Mouse (Mus musculus) heart, embryonic 16.5 days (tissue): ENCODE measurements at regions not wholly inside any gene's neighbourhood (a gene's known extent, or its start where the extent isn't known, plus 50 kb on each side); places are given as distances from the start of the nearest gene placed in this dataset.
A peak's percentile ranks its signal among the peaks of the same experiment; 100 is the strongest.

Experiments used
- ATAC-seq: fragments of 200-750 bp; cut with Nextera tagmentation; replicated peaks from 2 replicates; pipeline ENCODE4 v1.8.0; 2017; ENCODE audit warnings: moderate number of reproducible peaks; ENCODE audit not compliant: insufficient read depth, low FRiP score; ENCODE audit errors: extremely low read depth
- H3K27ac ChIP-seq: fragments of 300-500 bp; sonication (generic); 2 replicates; pipeline ENCODE4 v1.5.1; 2014; ENCODE audit warnings: mild to moderate bottlenecking, low read length, control low read depth, moderate library complexity
- H3K27me3 ChIP-seq: fragments of 300-500 bp; sonication (generic); 2 replicates; pipeline ENCODE4 v1.6.1; 2014; ENCODE audit warnings: low read length, mixed read lengths; ENCODE audit not compliant: control insufficient read depth, insufficient read depth
- H3K36me3 ChIP-seq: fragments of 300-500 bp; sonication (generic); 2 replicates; pipeline ENCODE4 v1.6.1; 2014; ENCODE audit not compliant: control insufficient read depth, insufficient read depth
- H3K4me1 ChIP-seq: fragments of 300-500 bp; sonication (generic); 2 replicates; pipeline ENCODE4 v1.6.1; 2014; ENCODE audit warnings: low read length, mixed read lengths; ENCODE audit not compliant: control insufficient read depth, insufficient read depth
- H3K4me2 ChIP-seq: fragments of 300-500 bp; sonication (generic); 2 replicates; pipeline ENCODE4 v1.6.1; 2014; ENCODE audit warnings: low read depth, mild to moderate bottlenecking, control low read depth, low read length
- H3K4me3 ChIP-seq: fragments of 300-500 bp; sonication (generic); 2 replicates; pipeline ENCODE4 v1.5.1; 2014; ENCODE audit warnings: mild to moderate bottlenecking, control low read depth, low read length
- H3K9ac ChIP-seq: fragments of 300-500 bp; sonication (generic); 2 replicates; pipeline ENCODE4 v1.6.1; 2014; ENCODE audit warnings: low read length, control low read depth
- H3K9me3 ChIP-seq: fragments of 300-500 bp; sonication (generic); replicated peaks from 2 replicates; pipeline ENCODE4 v1.6.1; 2016; ENCODE audit warnings: low read length; ENCODE audit not compliant: control insufficient read depth
- WGBS: fragments of 180-500 bp; shearing (Covaris S2); extraction: QIAGEN DNeasy Blood & Tissue Kit; methylation state at CpG from one replicate; pipeline ENCODE4 v1.1.7; 2014; 5-methylcytosine and 5-hydroxymethylcytosine counted together

DNA sequence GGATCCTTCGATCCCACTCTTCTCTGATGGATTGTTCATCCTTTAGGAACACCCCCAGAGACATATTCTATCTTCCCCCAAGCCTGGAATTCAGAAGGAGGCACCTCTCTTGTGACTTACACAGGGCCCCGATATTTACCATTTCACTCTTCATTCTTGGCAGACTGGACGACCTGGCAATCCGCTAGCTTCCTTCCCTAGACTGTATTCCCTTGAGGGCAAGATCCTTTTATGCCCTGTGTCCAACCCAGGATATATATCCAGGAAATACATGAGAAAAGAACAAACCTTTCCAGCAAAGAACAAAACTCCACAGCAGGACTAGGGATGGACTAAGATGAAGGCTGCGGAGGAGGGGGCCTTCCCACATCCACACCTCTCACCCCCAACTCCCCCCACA, 56.3 kb upstream of the Tnrc6c start:
- no peak for ATAC-seq

DNA sequence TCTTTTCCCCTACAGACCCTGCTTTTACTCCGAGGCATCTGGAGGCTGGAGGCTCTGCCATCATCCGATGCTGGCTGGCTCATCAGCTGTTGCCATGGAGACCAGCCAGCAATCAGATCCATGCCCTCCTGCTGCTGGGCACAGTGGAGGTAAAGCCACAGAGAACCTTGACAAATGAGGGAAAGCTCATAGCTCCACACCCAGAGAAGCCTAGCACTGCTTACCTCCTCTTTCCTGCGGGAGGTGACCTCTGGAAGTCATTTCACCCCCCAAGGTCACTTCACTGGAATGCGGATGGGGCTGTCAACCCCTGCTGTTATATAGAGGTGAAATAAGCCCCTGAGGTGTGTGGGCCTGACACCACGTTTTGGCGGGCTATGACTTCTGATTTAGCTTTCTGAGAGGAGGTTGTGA, 55.9 kb upstream of the Tnrc6c start:
- H3K27me3 ChIP-seq = peaks cover 14% of the 10 kb centered on the region
- no peaks in the 10 kb centered on the region for H3K36me3 ChIP-seq
- H3K27ac ChIP-seq = no peak overlapping the region
- no peaks in the 10 kb centered on the region for H3K9me3 ChIP-seq
- no peak overlapping the region for H3K9ac ChIP-seq
- WGBS = 8% methylated on average over 6 of the region's 6 CpGs
- no peak overlapping the region for H3K4me3 ChIP-seq
- no peak for ATAC-seq
- H3K4me1 ChIP-seq = peaks cover 8% of the 10 kb centered on the region
- no peak overlapping the region for H3K4me2 ChIP-seq

More for the DNA sequence above, 56.3 kb upstream of the Tnrc6c start:
- H3K9ac ChIP-seq = no peak overlapping the region
- H3K4me2 ChIP-seq = no peak overlapping the region
- peaks cover 13% of the 10 kb centered on the region for H3K27me3 ChIP-seq
- 54% methylated on average over 5 of the region's 5 CpGs for WGBS
- no peaks in the 10 kb centered on the region for H3K36me3 ChIP-seq
- no peak overlapping the region for H3K4me3 ChIP-seq
- no peaks in the 10 kb centered on the region for H3K9me3 ChIP-seq
- H3K27ac ChIP-seq = no peak overlapping the region
- H3K4me1 ChIP-seq = peaks cover 8% of the 10 kb centered on the region

DNA sequence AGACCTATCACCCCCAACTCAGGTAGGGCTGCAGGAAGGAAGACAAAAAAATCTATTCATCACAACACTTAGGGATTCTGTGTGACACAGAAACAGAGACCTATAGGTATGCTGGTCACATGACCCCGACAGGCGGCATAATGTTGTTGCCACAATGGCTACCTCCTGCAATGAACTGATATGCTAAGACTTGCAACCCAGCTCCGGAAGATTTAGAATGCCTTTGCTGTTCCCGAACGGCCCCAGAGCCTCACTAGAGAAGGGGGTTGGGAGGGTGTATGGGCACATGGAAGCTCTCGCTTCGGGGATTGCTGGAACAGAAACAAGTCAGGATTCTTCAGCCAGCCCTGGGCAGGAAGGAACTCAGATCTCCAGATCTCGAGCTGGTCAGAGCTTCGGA, 55.5 kb upstream of the Tnrc6c start:
- peaks cover 14% of the 10 kb centered on the region for H3K27me3 ChIP-seq
- peak overlapping the region; percentile 72 for H3K4me2 ChIP-seq
- peak overlapping the region; percentile 57 for H3K4me3 ChIP-seq
- H3K36me3 ChIP-seq = no peaks in the 10 kb centered on the region
- H3K27ac ChIP-seq = no peak overlapping the region
- WGBS = 6% methylated on average over 9 of the region's 9 CpGs
- no peak for ATAC-seq
- no peaks in the 10 kb centered on the region for H3K9me3 ChIP-seq
- peak overlapping the region; percentile 73 for H3K9ac ChIP-seq
- H3K4me1 ChIP-seq = peaks cover 8% of the 10 kb centered on the region

DNA sequence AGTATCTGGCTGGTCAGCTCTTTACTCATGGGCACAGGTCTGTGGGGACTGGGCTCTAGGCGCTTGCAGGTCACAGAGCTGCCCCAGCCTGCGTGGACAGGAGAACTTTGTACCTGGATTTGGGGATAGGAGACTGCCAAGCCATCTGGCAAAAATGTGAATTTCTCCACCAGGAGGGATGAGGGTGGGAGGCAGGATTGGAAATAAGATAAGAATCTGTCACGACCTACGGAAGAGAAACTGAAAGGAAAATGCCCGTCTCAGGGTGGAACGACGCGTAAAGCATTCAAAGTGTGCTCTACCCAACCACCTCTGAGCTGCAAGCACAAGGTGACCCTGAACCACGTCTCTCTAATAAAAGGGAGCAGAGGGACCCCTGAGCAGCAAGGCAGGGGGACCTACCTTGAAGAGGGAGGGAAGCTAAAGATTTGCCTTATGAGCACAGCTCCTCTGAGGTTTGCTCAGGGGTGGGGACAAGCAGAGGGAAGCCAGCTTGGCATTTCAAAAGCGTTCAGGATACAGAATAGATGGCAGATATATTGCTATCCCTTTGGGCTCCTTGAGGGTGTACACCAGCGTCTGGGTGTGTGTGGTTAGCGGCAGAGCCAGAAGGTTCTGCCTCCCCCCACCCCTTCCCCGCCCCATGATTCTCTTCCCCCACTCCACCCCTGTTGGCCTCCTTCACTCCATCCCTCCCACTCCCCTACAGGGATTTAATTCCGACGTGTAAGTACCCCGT, 54.9 kb upstream of the Tnrc6c start:
- Histone ChIP-seq H3K9me3 (no peaks in the 10 kb centered on the region), H3K4me2 (peak overlapping the region; percentile 72), H3K27ac (no peak overlapping the region), H3K36me3 (no peaks in the 10 kb centered on the region), H3K4me1 (peaks cover 8% of the 10 kb centered on the region), H3K9ac (peak overlapping the region; percentile 73), H3K4me3 (peak overlapping the region; percentile 57), H3K27me3 (peaks cover 14% of the 10 kb centered on the region)
- WGBS = 6% methylated on average over 16 of the region's 16 CpGs
- ATAC-seq = no peak

DNA sequence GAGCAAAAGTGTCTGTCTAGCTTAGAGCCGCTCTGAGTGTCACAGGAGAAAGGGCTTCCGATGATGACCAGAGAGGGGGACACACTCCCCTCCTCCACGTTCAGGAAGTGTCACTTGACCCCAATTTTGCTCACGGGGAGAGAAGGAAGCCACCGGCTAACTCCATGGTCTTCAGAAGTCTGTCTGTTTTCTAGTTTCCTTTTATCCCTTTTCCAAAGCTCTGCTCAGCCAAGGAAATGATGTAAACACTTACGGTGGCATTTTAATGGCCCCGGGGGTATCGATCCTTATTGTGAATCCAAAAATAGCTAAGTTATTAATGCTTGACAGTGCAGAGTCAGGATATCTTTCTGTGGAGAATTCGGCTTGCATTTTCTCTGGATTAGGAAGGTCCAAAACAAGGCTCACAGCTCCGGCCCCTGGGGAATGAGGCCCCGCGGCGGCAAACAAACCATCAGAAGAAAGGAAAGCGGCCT, 54.3 kb upstream of the Tnrc6c start:
- peaks cover 14% of the 10 kb centered on the region for H3K27me3 ChIP-seq

DNA sequence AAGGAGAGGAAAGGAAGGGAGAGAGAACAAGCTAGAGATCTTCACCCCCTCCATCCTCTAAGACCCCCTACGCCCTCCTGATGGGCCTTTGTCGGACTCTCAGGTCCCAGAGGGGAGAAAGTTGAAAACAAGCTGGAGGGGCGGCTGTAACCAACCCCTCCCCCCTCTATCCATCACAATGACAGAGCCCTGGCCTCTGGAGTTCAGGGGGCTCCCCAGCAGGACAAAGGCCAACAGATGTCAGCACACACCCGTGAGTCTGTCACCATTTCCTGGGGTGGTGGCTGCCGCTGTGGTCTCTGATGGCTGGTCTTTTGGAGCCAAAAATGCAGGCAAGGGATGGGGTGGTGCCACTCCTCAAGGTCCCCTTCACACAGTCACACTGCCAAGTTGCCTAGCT, 52.9 kb upstream of the Tnrc6c start:
- no peak overlapping the region for H3K4me2 ChIP-seq
- H3K4me1 ChIP-seq = peaks cover 8% of the 10 kb centered on the region
- H3K36me3 ChIP-seq = no peaks in the 10 kb centered on the region
- no peak overlapping the region for H3K9ac ChIP-seq
- H3K27me3 ChIP-seq = peaks cover 14% of the 10 kb centered on the region
- no peaks in the 10 kb centered on the region for H3K9me3 ChIP-seq
- H3K4me3 ChIP-seq = no peak overlapping the region
- 40% methylated on average over 5 of the region's 5 CpGs for WGBS
- no peak overlapping the region for H3K27ac ChIP-seq
- ATAC-seq = no peak

More for the DNA sequence above, 54.3 kb upstream of the Tnrc6c start:
- 18% methylated on average over 14 of the region's 14 CpGs for WGBS
- Histone ChIP-seq H3K36me3 (no peaks in the 10 kb centered on the region), H3K9ac (peak overlapping the region; percentile 73), H3K4me3 (peak overlapping the region; percentile 57), H3K4me2 (peak overlapping the region; percentile 72), H3K4me1 (peaks cover 8% of the 10 kb centered on the region), H3K27ac (no peak overlapping the region), H3K9me3 (no peaks in the 10 kb centered on the region)
- no peak for ATAC-seq

DNA sequence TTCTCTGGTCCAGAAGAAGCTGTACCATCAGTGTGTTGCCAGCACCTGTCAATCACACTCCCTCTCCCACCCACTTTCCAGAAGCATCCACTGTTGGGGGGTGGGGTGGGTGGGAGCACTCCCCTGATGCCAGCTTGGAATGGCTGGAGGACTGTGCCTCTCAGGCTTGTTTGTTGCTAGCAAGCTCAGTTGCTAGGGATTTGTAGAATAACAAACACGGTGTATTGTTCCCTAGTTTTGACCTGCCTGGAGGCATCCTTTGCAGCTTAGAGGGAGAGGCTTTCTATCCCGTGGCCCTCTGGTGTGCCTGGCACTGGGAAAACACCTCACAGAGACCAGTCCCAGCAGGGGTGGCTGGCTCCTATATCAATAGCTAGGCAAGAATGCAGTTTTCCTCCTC, 50.1 kb upstream of the Tnrc6c start:
- Histone ChIP-seq H3K4me3 (no peak overlapping the region), H3K9me3 (no peaks in the 10 kb centered on the region), H3K36me3 (no peaks in the 10 kb centered on the region), H3K27me3 (peaks cover 9% of the 10 kb centered on the region), H3K4me2 (no peak overlapping the region), H3K27ac (no peak overlapping the region), H3K4me1 (peaks cover 5% of the 10 kb centered on the region; the same call in 1 of the 2 replicates), H3K9ac (no peak overlapping the region)
- ATAC-seq = no peak
- 31% methylated on average over 2 of the region's 2 CpGs for WGBS
